Mouse (Mus musculus) granulocyte monocyte progenitor cell, adult 5-6 weeks (primary cell): ENCODE data around the gene Olfr745. TPM values are rescaled to one million over a fixed set of nuclear protein-coding genes. Genes with fewer than 3 reads are reported as not detected.

Source experiments
- ATAC-seq: replicated peaks from 2 replicates; pipeline ENCODE4 v1.8.0; 2016; ENCODE audit warnings: mild to moderate bottlenecking, moderate TSS enrichment, inconsistent platforms; ENCODE audit not compliant: poor library complexity, severe bottlenecking
- total RNA-seq, 2 experiments: library from RNA; stranded (forward) in 1 of 2; stranded (reverse) in 1 of 2; fragments of 200-712, 200-1000 nt in 1 of 2; fragments of >200 nt in 1 of 2; fragmentation: Nextera tagmentation in 1 of 2; gene quantifications; 2 replicates each; pipeline ENCODE4 v1.2.3; 2014 to 2017

The Olfr745 gene
- total RNA-seq (2014; fragmentation: Nextera tagmentation) (not detected in 2 replicates), total RNA-seq (2017) (not detected in 2 replicates)

- no peak for ATAC-seq
Measured at GRCm38 (mm10) chr14:50639088-50639487, at the start of gene Olfr745. Gene Olfr745, plus strand, starts transcription at chr14:50639388.

- ATAC-seq = no peak
Measured at GRCm38 (mm10) chr14:50614579-50614978, 24.6 kb upstream of the Olfr745 start, which contains the start of gene Olfr744. Gene Olfr744, plus strand, starts transcription at chr14:50614879.

DNA sequence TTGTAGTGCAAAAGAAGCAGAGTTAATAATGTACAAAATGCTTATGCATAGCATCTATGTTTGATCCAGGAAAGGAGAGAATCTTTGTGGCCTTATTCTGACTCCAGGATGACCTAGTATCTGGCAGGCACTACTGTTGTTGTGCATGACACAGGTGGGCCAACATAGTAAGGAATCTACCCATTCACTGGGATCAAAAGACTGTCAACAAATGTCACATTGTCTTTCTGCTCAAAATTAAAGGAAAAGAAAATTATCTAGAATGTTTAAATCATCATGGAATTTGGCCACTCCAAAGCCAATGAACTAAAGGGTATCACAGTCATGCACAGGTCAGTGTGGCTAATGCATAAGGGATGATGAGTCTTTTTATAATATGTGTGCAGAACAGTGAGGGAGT, 7.6 kb downstream of the Olfr745 start, which contains the start of gene Olfr746:
TSS of gene Olfr746 (plus strand) at position 301 of the 400 bp plus-strand sequence.
- ATAC-seq = no peak

- no peak for ATAC-seq
Measured at GRCm38 (mm10) chr14:50693106-50693505, 53.9 kb downstream of the Olfr745 start, which contains the start of gene Olfr747. Gene Olfr747, minus strand, starts transcription at chr14:50693206.

Other genes starting within 250 kb of the Olfr745 start
- not detected in 2 replicates for gene Olfr738, start 231.8 kb upstream of the Olfr745 start, total RNA-seq (2014; fragmentation: Nextera tagmentation)
- not detected in 2 replicates for gene Olfr738, start 231.8 kb upstream of the Olfr745 start, total RNA-seq (2017)
- not detected in 2 replicates for gene Olfr739, start 220.8 kb upstream of the Olfr745 start, total RNA-seq (2014; fragmentation: Nextera tagmentation)
- gene Olfr739, start 220.8 kb upstream of the Olfr745 start, total RNA-seq (2017) = not detected in 2 replicates
- not detected in 2 replicates for gene Olfr740, start 193.8 kb upstream of the Olfr745 start, total RNA-seq (2014; fragmentation: Nextera tagmentation)
- not detected in 2 replicates for gene Olfr740, start 193.8 kb upstream of the Olfr745 start, total RNA-seq (2017)
- gene Olfr741, start 166.7 kb upstream of the Olfr745 start, total RNA-seq (2014; fragmentation: Nextera tagmentation) = not detected in 2 replicates
- not detected in 2 replicates for gene Olfr741, start 166.7 kb upstream of the Olfr745 start, total RNA-seq (2017)
- not detected in 2 replicates for gene Olfr742, start 135.8 kb upstream of the Olfr745 start, total RNA-seq (2014; fragmentation: Nextera tagmentation)
- not detected in 2 replicates for gene Olfr742, start 135.8 kb upstream of the Olfr745 start, total RNA-seq (2017)
- not detected in 2 replicates for gene Olfr743, start 117.5 kb upstream of the Olfr745 start, total RNA-seq (2014; fragmentation: Nextera tagmentation)
- gene Olfr743, start 117.5 kb upstream of the Olfr745 start, total RNA-seq (2017) = not detected in 2 replicates
- not detected in 2 replicates for gene Olfr744, start 24.5 kb upstream of the Olfr745 start, total RNA-seq (2014; fragmentation: Nextera tagmentation)
- gene Olfr744, start 24.5 kb upstream of the Olfr745 start, total RNA-seq (2017) = not detected in 2 replicates
- not detected in 2 replicates for gene Olfr746, start 7.7 kb downstream of the Olfr745 start, total RNA-seq (2014; fragmentation: Nextera tagmentation)
- not detected in 2 replicates for gene Olfr746, start 7.7 kb downstream of the Olfr745 start, total RNA-seq (2017)
- not detected in 2 replicates for gene Olfr747, start 53.8 kb downstream of the Olfr745 start, total RNA-seq (2014; fragmentation: Nextera tagmentation)
- gene Olfr747, start 53.8 kb downstream of the Olfr745 start, total RNA-seq (2017) = not detected in 2 replicates
- gene Olfr748, start 68.0 kb downstream of the Olfr745 start, total RNA-seq (2014; fragmentation: Nextera tagmentation) = not detected in 2 replicates
- not detected in 2 replicates for gene Olfr748, start 68.0 kb downstream of the Olfr745 start, total RNA-seq (2017)
- gene Olfr749, start 105.7 kb downstream of the Olfr745 start, total RNA-seq (2014; fragmentation: Nextera tagmentation) = not detected in 2 replicates
- not detected in 2 replicates for gene Olfr749, start 105.7 kb downstream of the Olfr745 start, total RNA-seq (2017)
- gene Ttc5, start 146.1 kb downstream of the Olfr745 start, total RNA-seq (2014; fragmentation: Nextera tagmentation) = 43.2 and 47.1 TPM in 2 replicates
- 39.8 and 54.4 TPM in 2 replicates for gene Ttc5, start 146.1 kb downstream of the Olfr745 start, total RNA-seq (2017)
- not detected in 2 replicates for gene Ccnb1ip1, start 168.3 kb downstream of the Olfr745 start, total RNA-seq (2014; fragmentation: Nextera tagmentation)
- gene Ccnb1ip1, start 168.3 kb downstream of the Olfr745 start, total RNA-seq (2017) = not detected in 2 replicates
- gene Parp2, start 168.5 kb downstream of the Olfr745 start, total RNA-seq (2014; fragmentation: Nextera tagmentation) = 61.2 and 110 TPM in 2 replicates
- gene Parp2, start 168.5 kb downstream of the Olfr745 start, total RNA-seq (2017) = 85.2 and 92.3 TPM in 2 replicates
- 41.8 and 54.2 TPM in 2 replicates for gene Tep1, start 231.2 kb downstream of the Olfr745 start, total RNA-seq (2014; fragmentation: Nextera tagmentation)
- gene Tep1, start 231.2 kb downstream of the Olfr745 start, total RNA-seq (2017) = 17.4 and 21.1 TPM in 2 replicates